Mouse (Mus musculus) testis, adult 2 months (tissue): ENCODE data around the gene Fgd2. TPM values are rescaled to one million over a fixed set of nuclear protein-coding genes. Genes with fewer than 3 reads are reported as not detected.
A peak's percentile ranks its signal among the peaks of the same experiment; 100 is the strongest.

Experiments
- H3K27ac ChIP-seq: fragments of 200-500 bp; 2 replicates; pipeline ENCODE4 v1.5.1; 2012; ENCODE audit warnings: low read depth, low read length; ENCODE audit not compliant: control insufficient read depth, insufficient read depth
- H3K27me3 ChIP-seq: fragments of 200-500 bp; 2 replicates; pipeline ENCODE4 v1.6.1; 2012; ENCODE audit warnings: mild to moderate bottlenecking, low read length, moderate library complexity; ENCODE audit not compliant: control insufficient read depth, insufficient read depth
- H3K36me3 ChIP-seq: fragments of 200-500 bp; 2 replicates; pipeline ENCODE4 v1.6.1; 2012; ENCODE audit warnings: mild to moderate bottlenecking, low read length; ENCODE audit not compliant: control insufficient read depth, insufficient read depth
- H3K4me1 ChIP-seq: fragments of 200-500 bp; 2 replicates; pipeline ENCODE4 v1.6.1; 2012; ENCODE audit warnings: low read length; ENCODE audit not compliant: control insufficient read depth, insufficient read depth
- H3K4me3 ChIP-seq: fragments of 200-500 bp; 2 replicates; pipeline ENCODE4 v1.5.1; 2012; ENCODE audit warnings: low read depth, mild to moderate bottlenecking, low read length, moderate library complexity, mixed read lengths; ENCODE audit not compliant: control insufficient read depth
- CTCF ChIP-seq: fragments of 200-500 bp; IDR thresholded peaks from 2 replicates; pipeline ENCODE4 v1.5.1; 2012; ENCODE audit warnings: low read depth, mild to moderate bottlenecking, inconsistent platforms, low read length, moderate library complexity; ENCODE audit not compliant: control insufficient read depth, insufficient read depth, insufficient replicate concordance
- POLR2A ChIP-seq: fragments of 200-500 bp; IDR thresholded peaks from 2 replicates; pipeline ENCODE4 v1.6.1; 2012; ENCODE audit warnings: low read depth, mild to moderate bottlenecking, inconsistent platforms, low read length, moderate library complexity; ENCODE audit not compliant: control insufficient read depth
- polyA plus RNA-seq: library from polyadenylated mRNA; depleted of rRNA; stranded (reverse); fragments of >200 nt; gene quantifications from 2 replicates; pipeline ENCODE4 v1.2.3, GENCODE M21; 2012

Fgd2 gene
- polyA plus RNA-seq, 1 experiment: 33.4 TPM

DNA sequence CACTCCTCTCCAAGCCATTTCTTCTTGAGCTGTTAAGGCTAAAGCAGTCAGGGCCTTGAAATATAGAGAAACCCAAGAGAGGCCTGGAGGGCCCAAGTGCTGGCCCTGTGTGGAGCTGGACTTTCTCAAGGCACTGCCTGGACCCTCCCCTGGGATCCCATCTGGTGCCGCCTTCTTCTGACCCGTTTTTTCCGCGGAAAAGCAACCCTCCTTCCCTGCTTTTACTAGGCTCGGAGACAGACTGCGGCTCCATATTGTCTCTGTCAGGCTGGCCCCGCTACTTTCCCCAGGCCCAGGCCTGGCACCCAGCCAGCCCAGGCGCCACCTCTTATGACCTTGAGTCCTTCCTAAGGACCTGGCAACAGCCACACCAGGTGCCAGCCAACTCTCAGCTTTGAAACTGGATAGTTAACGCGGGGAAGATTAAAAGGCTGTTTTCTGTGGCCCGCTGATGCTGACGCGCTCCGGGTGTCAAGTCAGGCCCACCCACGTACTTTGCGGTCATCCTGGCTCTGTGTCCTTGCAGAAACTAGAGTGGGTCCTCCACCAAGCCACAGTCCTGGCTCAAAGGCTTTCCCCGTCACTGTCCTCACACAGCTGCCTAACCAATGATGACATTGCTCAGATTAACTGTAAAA lies 4.8 kb upstream of the Fgd2 start:
- Histone ChIP-seq H3K36me3 (no peaks in the 10 kb centered on the region), H3K27ac (peak overlapping the region; percentile 67), H3K4me1 (peaks cover 19% of the 10 kb centered on the region), H3K4me3 (no peak overlapping the region; the same call in 1 of the 2 replicates), H3K27me3 (no peaks in the 10 kb centered on the region)
- TF ChIP-seq POLR2A (no peak; the same call in 1 of the 2 replicates), CTCF (no peak)

- Histone ChIP-seq H3K27me3 (no peaks in the 10 kb centered on the region), H3K27ac (peak overlapping the region; percentile 67), H3K4me1 (peaks cover 19% of the 10 kb centered on the region), H3K4me3 (no peak overlapping the region; the same call in none of the 2 replicates), H3K36me3 (no peaks in the 10 kb centered on the region)
- TF ChIP-seq CTCF: no peak
- TF ChIP-seq POLR2A: 0 out of 2 replicates have a peak, but pooled peaks have one; percentile 40
Observed at GRCm38 (mm10) chr17:29356479-29356856, 4.2 kb upstream of the Fgd2 start.

DNA sequence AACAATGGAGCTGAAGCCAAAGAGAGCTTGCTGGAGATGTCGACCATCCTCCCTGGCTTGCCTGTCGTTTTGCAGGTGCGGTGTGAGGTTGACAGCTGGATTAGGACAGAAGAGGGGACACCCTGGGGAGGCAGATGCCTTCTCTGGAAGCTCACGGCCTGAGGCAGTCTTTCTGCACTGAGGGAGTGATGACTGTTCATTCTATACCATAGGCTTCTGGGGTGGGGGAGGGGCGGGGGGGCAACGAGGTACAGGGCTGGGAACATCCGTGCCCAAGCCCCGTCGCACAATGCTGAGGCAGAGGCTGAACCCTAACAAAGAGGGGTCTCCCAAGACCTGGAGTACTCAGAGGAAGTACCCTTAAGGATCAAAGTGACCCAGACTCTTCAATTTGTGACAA lies 3.8 kb upstream of the Fgd2 start:
- H3K4me3 ChIP-seq: no peak overlapping the region; the same call in 1 of the 2 replicates
- H3K36me3 ChIP-seq: no peaks in the 10 kb centered on the region
- peaks cover 19% of the 10 kb centered on the region for H3K4me1 ChIP-seq
- no peaks in the 10 kb centered on the region for H3K27me3 ChIP-seq
- no peak for TF ChIP-seq POLR2A
- no peak for TF ChIP-seq CTCF
- H3K27ac ChIP-seq: peak overlapping the region; percentile 11; the same call in 1 of the 2 replicates

GRCm38 (mm10) chr17:29358928-29359327 lies 1.8 kb upstream of the Fgd2 start:
- Histone ChIP-seq H3K27me3 (no peaks in the 10 kb centered on the region), H3K27ac (no peak overlapping the region), H3K36me3 (no peaks in the 10 kb centered on the region), H3K4me1 (peaks cover 21% of the 10 kb centered on the region), H3K4me3 (no peak overlapping the region)
- TF ChIP-seq POLR2A (no peak), CTCF (no peak)

GRCm38 (mm10) chr17:29361982-29362691 lies 1.4 kb downstream of the Fgd2 start:
- no peaks in the 10 kb centered on the region for H3K27me3 ChIP-seq
- no peak overlapping the region for H3K27ac ChIP-seq
- TF ChIP-seq POLR2A (no peak), CTCF (no peak)
- H3K4me3 ChIP-seq: no peak overlapping the region
- peaks cover 8% of the 10 kb centered on the region for H3K4me1 ChIP-seq
- H3K36me3 ChIP-seq: no peaks in the 10 kb centered on the region

- H3K36me3 ChIP-seq: no peaks in the 10 kb centered on the region
- H3K27me3 ChIP-seq: no peaks in the 10 kb centered on the region
- H3K27ac ChIP-seq: no peak overlapping the region
- H3K4me3 ChIP-seq: no peak overlapping the region
- H3K4me1 ChIP-seq: peaks cover 12% of the 10 kb centered on the region
- TF ChIP-seq POLR2A (no peak), CTCF (no peak)
Observed at GRCm38 (mm10) chr17:29363109-29363508, 2.4 kb downstream of the Fgd2 start.

GRCm38 (mm10) chr17:29365105-29365621 lies 4.4 kb downstream of the Fgd2 start:
- no peaks in the 10 kb centered on the region for H3K27me3 ChIP-seq
- H3K27ac ChIP-seq: no peak overlapping the region
- no peaks in the 10 kb centered on the region for H3K36me3 ChIP-seq
- TF ChIP-seq CTCF (no peak), POLR2A (no peak)
- no peak overlapping the region for H3K4me3 ChIP-seq
- H3K4me1 ChIP-seq: peaks cover 24% of the 10 kb centered on the region

- H3K27me3 ChIP-seq: no peaks in the 10 kb centered on the region
- peaks cover 21% of the 10 kb centered on the region for H3K4me1 ChIP-seq
- H3K4me3 ChIP-seq: peak overlapping the region; percentile 14; the same call in 1 of the 2 replicates
- H3K36me3 ChIP-seq: no peaks in the 10 kb centered on the region
- H3K27ac ChIP-seq: no peak overlapping the region
- TF ChIP-seq CTCF: no peak
- TF ChIP-seq POLR2A: no peak
Observed at GRCm38 (mm10) chr17:29368726-29369125, 8.0 kb downstream of the Fgd2 start.
